Mouse (Mus musculus) liver, embryonic 11.5 days (tissue): ENCODE measurements around the gene Foxj1. TPM values are rescaled to one million over a fixed set of nuclear protein-coding genes. Genes with fewer than 3 reads are reported as not detected.
"Not testable (repeated sequence)": the region's sequence is repeated elsewhere in the genome, so short reads cannot be mapped to it uniquely, and the experiment has no call there.

Experiments used
- ATAC-seq: fragments of 200-750 bp; cut with Nextera tagmentation; replicated peaks from 2 replicates; pipeline ENCODE4 v1.8.0; 2017; ENCODE audit warnings: moderate number of reproducible peaks, mild to moderate bottlenecking, moderate TSS enrichment, moderate library complexity; ENCODE audit not compliant: low FRiP score
- DNase-seq: peaks from one replicate; pipeline ENCODE4 v3.0.0-alpha.2; 2017; ENCODE audit warnings: low spot score
- H3K27ac ChIP-seq: fragments of 300-500 bp; sonication (generic); 2 replicates; pipeline ENCODE4 v1.5.1; 2014; ENCODE audit warnings: mild to moderate bottlenecking, low read depth, low read length, control low read depth
- H3K27me3 ChIP-seq: fragments of 300-500 bp; sonication (generic); replicated peaks from 2 replicates; pipeline ENCODE4 v1.6.1; 2014; ENCODE audit warnings: low read length, mixed read lengths; ENCODE audit not compliant: control insufficient read depth, insufficient read depth
- H3K36me3 ChIP-seq: fragments of 300-500 bp; sonication (generic); 2 replicates; pipeline ENCODE4 v1.6.1; 2014; ENCODE audit warnings: mild to moderate bottlenecking, low read length, moderate library complexity, mixed read lengths; ENCODE audit not compliant: control insufficient read depth, insufficient read depth
- H3K4me1 ChIP-seq: fragments of 300-500 bp; sonication (generic); replicated peaks from 2 replicates; pipeline ENCODE4 v1.6.1; 2014; ENCODE audit warnings: low read length, mixed read lengths; ENCODE audit not compliant: control insufficient read depth, insufficient read depth
- H3K4me2 ChIP-seq: fragments of 300-500 bp; sonication (generic); 2 replicates; pipeline ENCODE4 v1.6.1; 2014; ENCODE audit warnings: mild to moderate bottlenecking, control low read depth, moderate library complexity
- H3K4me3 ChIP-seq: fragments of 300-500 bp; sonication (generic); 2 replicates; pipeline ENCODE4 v1.5.1; 2014; ENCODE audit warnings: low read depth, low read length, control low read depth
- H3K9ac ChIP-seq: fragments of 300-500 bp; sonication (generic); 2 replicates; pipeline ENCODE4 v1.6.1; 2014; ENCODE audit warnings: low read depth, low read length, control low read depth
- H3K9me3 ChIP-seq: fragments of 300-500 bp; sonication (generic); 2 replicates; pipeline ENCODE4 v1.6.1; 2016; ENCODE audit warnings: low read length, inconsistent platforms, mixed read lengths; ENCODE audit not compliant: control insufficient read depth
- WGBS: fragments of 180-500 bp; shearing (Covaris S2); extraction: QIAGEN DNeasy Blood & Tissue Kit; methylation state at CpG from one replicate; pipeline ENCODE4 v1.1.7; 2014; 5-methylcytosine and 5-hydroxymethylcytosine counted together
- polyA plus RNA-seq: library from polyadenylated mRNA; unstranded; fragments of >200 nt; fragmentation: Nextera tagmentation; extraction: Ambion mirVana; gene quantifications from 2 replicates; pipeline ENCODE4 v1.2.1, GENCODE M21; 2014

Gene Foxj1
- polyA plus RNA-seq, 1 experiment from 2014 or later: 1.3 TPM

DNA sequence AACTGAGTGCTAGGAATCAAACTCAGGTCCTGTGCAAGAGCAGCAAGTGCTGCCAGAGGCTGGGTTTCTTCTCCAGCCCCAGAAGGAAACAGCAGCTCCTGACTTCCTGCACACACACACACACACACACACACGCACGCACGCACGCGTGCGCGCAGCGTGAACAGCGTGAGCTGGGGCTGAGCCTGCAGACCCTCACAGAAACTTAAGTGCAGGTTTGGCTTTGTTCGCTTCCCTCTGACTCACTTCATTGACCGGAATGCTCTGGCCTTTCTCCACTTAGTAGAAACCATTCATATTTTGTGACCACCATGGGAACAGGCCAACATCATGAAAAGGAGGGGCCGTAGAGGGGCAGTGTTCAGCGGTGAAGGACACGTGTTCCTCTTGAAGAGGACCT is 33.9 kb upstream of the Foxj1 start:
- DNase-seq (no peak), ATAC-seq (no peak)
- 79% methylated on average over 14 of the region's 14 CpGs for WGBS
- Histone ChIP-seq H3K9me3 (no peaks in the 10 kb centered on the region), H3K27me3 (no peaks in the 10 kb centered on the region), H3K36me3 (no peaks in the 10 kb centered on the region), H3K9ac (no peak overlapping the region), H3K4me3 (no peak overlapping the region), H3K4me1 (peaks cover 30% of the 10 kb centered on the region), H3K27ac (peak overlapping the region; percentile 32; the same call in 1 of the 2 replicates), H3K4me2 (no peak overlapping the region)

DNA sequence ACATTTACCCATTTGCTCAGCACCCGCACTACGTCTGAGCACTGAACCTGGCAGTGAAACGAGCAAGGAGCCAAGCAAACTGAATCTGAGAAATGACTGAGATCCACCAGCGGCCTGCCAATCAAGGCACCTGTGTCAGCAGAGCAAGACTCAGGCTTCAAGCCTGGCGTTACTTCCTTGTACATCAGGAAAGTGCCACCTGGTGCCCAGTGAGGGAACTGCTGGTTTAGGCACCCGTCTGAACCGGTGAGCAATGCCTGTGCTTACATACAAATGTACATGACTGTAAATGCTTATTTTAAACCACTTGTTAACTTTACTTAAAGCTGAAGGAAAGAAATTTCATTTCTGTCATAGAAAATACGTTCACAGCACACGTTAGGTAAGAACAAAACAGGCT is 32.9 kb upstream of the Foxj1 start:
- Histone ChIP-seq H3K27me3 (no peaks in the 10 kb centered on the region), H3K4me2 (no peak overlapping the region), H3K4me1 (peaks cover 30% of the 10 kb centered on the region), H3K36me3 (no peaks in the 10 kb centered on the region), H3K4me3 (no peak overlapping the region), H3K9me3 (no peaks in the 10 kb centered on the region), H3K9ac (no peak overlapping the region), H3K27ac (no peak overlapping the region)
- DNase-seq: peak; percentile 73
- no peak; the same call in 1 of the 2 replicates for ATAC-seq
- 32% methylated on average over 9 of the region's 9 CpGs for WGBS

DNA sequence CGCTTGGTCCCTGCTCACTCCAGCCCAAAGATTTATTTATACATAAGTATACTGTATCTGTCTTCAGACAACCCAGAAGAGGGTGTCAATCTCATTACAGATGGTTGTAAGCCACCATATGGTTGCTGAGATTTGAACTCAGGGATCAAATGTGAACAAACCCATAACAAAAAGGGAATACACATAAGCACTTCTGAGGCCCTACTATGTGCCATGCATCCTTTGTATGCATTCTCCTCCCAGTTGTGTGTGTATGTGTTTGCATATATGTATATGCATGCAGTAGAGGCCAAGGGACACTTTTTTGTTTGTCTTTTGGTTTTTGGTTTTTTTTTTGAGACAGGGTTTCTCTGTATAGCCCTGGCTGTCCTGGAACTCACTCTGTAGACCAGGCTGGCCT is 31.4 kb upstream of the Foxj1 start:
- ATAC-seq: no peak
- H3K27me3 ChIP-seq: no peaks in the 10 kb centered on the region
- no peaks in the 10 kb centered on the region for H3K36me3 ChIP-seq
- H3K4me3 ChIP-seq: no peak overlapping the region
- H3K4me2 ChIP-seq: no peak overlapping the region
- WGBS: 88% methylated on average over 1 of the region's 1 CpGs
- H3K4me1 ChIP-seq: peaks cover 25% of the 10 kb centered on the region
- no peaks in the 10 kb centered on the region for H3K9me3 ChIP-seq
- H3K27ac ChIP-seq: no peak overlapping the region
- no peak for DNase-seq
- no peak overlapping the region for H3K9ac ChIP-seq

GRCm38 (mm10) chr11:116366124-116366523 is 30.9 kb upstream of the Foxj1 start:
- 66% methylated on average over 2 of the region's 2 CpGs for WGBS
- Histone ChIP-seq H3K9ac (no peak overlapping the region), H3K4me2 (no peak overlapping the region), H3K9me3 (no peaks in the 10 kb centered on the region), H3K27me3 (0 out of 2 replicates have a peak, but pooled peaks cover 2% of the 10 kb centered on the region), H3K27ac (no peak overlapping the region), H3K4me3 (no peak overlapping the region), H3K4me1 (peaks cover 22% of the 10 kb centered on the region), H3K36me3 (no peaks in the 10 kb centered on the region)
- no peak for DNase-seq
- no peak for ATAC-seq

GRCm38 (mm10) chr11:116365432-116365831 is 30.2 kb upstream of the Foxj1 start:
- WGBS: 78% methylated on average over 13 of the region's 13 CpGs
- ATAC-seq (no peak), DNase-seq (no peak)
- H3K9me3 ChIP-seq: no peaks in the 10 kb centered on the region
- peaks cover 20% of the 10 kb centered on the region for H3K4me1 ChIP-seq
- no peak overlapping the region for H3K27ac ChIP-seq
- no peak overlapping the region for H3K4me3 ChIP-seq
- no peaks in the 10 kb centered on the region for H3K36me3 ChIP-seq
- H3K9ac ChIP-seq: no peak overlapping the region
- no peak overlapping the region for H3K4me2 ChIP-seq
- 0 out of 2 replicates have a peak, but pooled peaks cover 2% of the 10 kb centered on the region for H3K27me3 ChIP-seq

DNA sequence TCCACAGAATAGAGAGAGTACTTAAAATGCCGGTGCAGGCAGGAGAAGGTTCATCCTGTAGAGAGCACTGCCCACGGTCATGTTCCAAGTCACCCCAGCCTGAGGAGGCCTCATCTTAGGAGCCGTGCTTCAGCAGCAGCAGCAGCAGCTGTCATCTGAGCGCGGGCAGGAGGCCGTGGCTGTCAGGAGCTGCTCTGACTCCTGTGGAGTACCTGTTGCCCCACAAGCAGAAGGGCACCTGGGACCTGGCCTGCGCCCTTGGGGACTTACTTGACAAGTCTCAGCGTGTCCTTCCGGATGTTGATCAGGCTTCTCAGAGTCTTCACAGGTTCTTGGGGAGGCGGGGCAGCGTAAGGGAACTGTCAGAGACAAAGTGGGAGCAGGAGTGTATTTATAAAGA is 26.8 kb upstream of the Foxj1 start:
- H3K9me3 ChIP-seq: no peaks in the 10 kb centered on the region
- no peak overlapping the region for H3K4me2 ChIP-seq
- no peak overlapping the region for H3K27ac ChIP-seq
- no peak overlapping the region for H3K9ac ChIP-seq
- H3K4me3 ChIP-seq: no peak overlapping the region
- 59% methylated on average over 11 of the region's 11 CpGs for whole genome bisulfite sequencing
- no peak for ATAC-seq
- H3K27me3 ChIP-seq: peaks cover 2% of the 10 kb centered on the region; the same call in 1 of the 2 replicates
- H3K4me1 ChIP-seq: peaks cover 8% of the 10 kb centered on the region; the same call in 1 of the 2 replicates
- no peaks in the 10 kb centered on the region for H3K36me3 ChIP-seq
- DNase-seq: no peak

DNA sequence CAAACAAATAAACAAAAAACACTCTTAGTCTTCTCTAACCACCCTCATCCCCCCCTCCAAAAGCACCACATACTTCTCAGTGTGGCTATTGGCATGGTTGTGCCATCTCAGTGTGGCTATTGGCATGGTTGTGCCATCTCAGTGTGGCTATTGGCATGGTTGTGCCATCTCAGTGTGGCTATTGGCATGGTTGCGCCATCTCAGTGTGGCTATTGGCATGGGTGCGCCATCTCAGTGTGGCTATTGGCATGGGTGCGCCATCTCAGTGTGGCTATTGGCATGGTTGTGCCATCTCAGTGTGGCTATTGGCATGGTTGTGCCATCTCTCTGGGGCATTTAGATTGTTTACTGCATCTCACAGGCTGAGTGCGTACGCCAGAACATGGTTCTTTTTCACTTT is 25.7 kb upstream of the Foxj1 start:
- WGBS: 94% methylated on average over 5 of the region's 5 CpGs
- ATAC-seq, H3K9ac ChIP-seq, H3K9me3 ChIP-seq, DNase-seq, H3K4me2 ChIP-seq, H3K36me3 ChIP-seq, H3K27me3 ChIP-seq, H3K4me1 ChIP-seq, H3K4me3 ChIP-seq, H3K27ac ChIP-seq: not testable (repeated sequence)

GRCm38 (mm10) chr11:116359652-116360051 is 24.5 kb upstream of the Foxj1 start:
- no peak for ATAC-seq
- WGBS: 89% methylated on average over 12 of the region's 12 CpGs

DNA sequence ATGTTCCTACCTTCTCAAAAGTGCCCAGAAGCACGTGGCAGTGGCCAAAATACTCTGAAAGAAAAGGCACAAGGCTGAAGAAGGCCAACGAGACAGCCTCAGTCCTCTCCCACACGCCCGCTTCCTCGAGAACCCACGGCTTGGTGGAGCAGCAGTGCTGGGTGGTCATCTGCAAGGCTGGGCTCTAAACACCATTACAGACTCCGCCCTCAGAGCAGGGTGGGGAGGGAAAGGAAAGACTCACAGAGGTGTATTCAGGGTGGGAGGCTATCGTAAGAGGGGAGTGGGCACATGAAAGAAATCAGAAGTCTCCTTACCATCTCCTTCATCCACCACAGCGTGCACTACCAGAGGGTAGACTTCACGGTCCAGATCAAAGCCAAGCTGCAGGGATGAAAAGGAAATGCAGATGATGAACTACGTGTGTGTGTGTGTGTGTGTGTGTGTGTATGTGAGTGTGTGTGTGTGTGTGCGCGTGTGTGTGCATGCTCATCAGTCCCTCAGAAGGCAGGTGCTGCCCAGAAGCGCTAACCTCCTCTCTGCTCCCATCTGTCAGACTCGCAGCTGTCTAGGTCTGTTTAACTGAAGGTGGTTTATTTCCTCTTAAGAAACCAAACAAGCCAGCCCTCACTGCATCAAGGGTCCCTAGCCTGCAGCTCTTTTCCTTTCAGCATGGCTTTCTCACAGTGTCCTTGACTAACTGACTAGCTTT is 23.9 kb upstream of the Foxj1 start:
- Histone ChIP-seq H3K4me2 (no peak overlapping the region), H3K27me3 (peaks cover 2% of the 10 kb centered on the region), H3K36me3 (peaks cover 2% of the 10 kb centered on the region; the same call in 1 of the 2 replicates), H3K4me1 (0 out of 2 replicates have a peak, but pooled peaks cover 3% of the 10 kb centered on the region), H3K4me3 (no peak overlapping the region), H3K9ac (no peak overlapping the region), H3K9me3 (no peaks in the 10 kb centered on the region), H3K27ac (no peak overlapping the region)
- ATAC-seq (no peak), DNase-seq (no peak)
- WGBS: 71% methylated on average over 15 of the region's 15 CpGs

More at GRCm38 (mm10) chr11:116359652-116360051, 24.5 kb upstream of the Foxj1 start:
- DNase-seq: no peak
- Histone ChIP-seq H3K4me2 (no peak overlapping the region), H3K27ac (no peak overlapping the region), H3K9me3 (no peaks in the 10 kb centered on the region), H3K4me3 (no peak overlapping the region), H3K27me3 (peaks cover 2% of the 10 kb centered on the region), H3K4me1 (0 out of 2 replicates have a peak, but pooled peaks cover 3% of the 10 kb centered on the region), H3K9ac (no peak overlapping the region), H3K36me3 (peaks cover 2% of the 10 kb centered on the region; the same call in 1 of the 2 replicates)
